Mouse (Mus musculus) heart, adult 8-10 months (tissue): ENCODE measurements around the gene Olfr362. TPM values are rescaled to one million over a fixed set of nuclear protein-coding genes. Genes with fewer than 3 reads are reported as not detected.
"Not testable (repeated sequence)": the region's sequence is repeated elsewhere in the genome, so short reads cannot be mapped to it uniquely, and the experiment has no call there.

Source experiments
- DNase-seq: peaks from one replicate; pipeline ENCODE4 v3.0.0; 2022; ENCODE audit warnings: low spot score
- total RNA-seq, 4 experiments: library from RNA; stranded (reverse); gene quantifications; 2 replicates each; pipeline ENCODE4 v1.2.4; 2022

The Olfr362 gene
- not detected for total RNA-seq

DNA sequence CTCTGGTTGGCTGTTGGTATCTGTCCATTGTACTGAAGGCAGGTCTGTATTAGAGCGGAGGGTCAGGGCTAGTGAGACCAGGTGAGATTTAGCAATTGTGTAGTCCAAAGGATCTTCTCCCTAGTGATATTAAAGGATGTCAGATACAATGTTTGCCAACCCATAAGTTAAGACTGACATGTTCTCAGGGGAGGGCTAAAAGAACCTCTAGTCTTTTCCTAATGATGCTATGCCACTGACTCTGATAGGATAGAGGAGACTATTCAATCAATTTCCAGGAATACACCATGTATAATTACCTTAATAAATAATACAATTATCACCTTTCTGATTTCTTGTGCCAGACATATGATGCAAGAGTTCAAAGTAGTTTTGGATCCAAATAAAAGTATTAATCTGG is at the start of gene Olfr362:
TSS of gene Olfr362 (minus strand) at position 101 of the 400 bp plus-strand sequence.
- no peak for DNase-seq

DNA sequence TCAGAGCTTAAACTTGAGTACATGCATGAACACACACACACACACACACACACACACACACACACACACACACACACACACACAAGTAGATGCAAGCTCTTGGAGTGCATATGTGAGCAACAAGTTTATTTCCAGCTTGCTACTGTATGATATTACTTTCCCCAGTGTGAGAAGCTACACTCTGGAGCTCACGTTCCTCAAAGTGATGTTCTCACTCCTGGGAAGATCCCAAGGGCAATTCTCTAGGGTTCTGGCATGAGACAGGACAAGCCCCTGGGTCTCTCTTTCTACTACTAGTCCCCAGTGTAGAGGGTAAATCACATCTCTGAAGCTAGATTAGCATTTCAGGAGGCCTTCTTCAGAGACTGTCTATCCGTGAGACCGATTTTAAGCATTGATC is 21.3 kb upstream of the Olfr362 start, which contains the start of gene Olfr364-ps1:
TSS of gene Olfr364-ps1 (plus strand) at position 301 of the 400 bp plus-strand sequence.
- no peak for DNase-seq

DNA sequence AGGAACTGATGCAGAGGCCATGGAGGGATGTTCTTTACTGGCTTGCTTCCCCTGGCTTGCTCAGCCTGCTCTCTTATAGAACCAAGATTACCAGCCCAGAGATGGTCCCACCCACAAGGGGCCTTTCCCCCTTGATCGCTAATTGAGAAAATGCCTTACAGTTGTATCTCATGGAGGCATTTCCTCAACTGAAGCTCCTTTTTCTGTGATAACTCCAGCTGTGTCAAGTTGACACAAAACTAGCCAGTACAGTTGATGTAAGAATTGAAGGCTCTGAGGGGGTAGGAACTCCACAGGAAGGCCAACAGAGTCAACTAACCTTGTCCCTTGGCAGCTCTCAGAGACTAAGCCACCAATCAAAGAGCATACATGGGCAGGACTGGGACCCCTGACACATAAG is 28.5 kb downstream of the Olfr362 start, which contains the start of gene Olfr361:
TSS of gene Olfr361 (minus strand) at position 101 of the 400 bp plus-strand sequence.
- not testable (repeated sequence) for DNase-seq

DNA sequence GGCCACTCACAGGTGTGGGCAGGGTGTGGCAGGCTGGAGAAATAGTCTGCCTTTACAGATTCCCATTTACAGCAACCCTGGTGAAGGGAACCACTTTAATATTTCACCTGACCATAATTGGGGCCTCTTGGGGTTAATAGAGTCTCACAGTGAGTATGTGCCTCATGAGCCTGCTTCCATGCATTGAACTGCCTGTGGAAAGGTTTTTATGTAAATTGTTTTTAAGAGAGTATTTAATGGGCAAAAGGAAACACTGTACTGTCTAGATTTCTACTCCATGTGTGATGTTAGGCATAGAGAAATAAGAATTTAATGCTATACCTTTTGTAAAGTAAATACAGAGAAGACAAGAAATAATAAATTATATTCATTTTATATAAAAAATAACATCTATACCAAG is 52.3 kb downstream of the Olfr362 start, which contains the start of gene Olfr360:
TSS of gene Olfr360 (plus strand) at position 301 of the 400 bp plus-strand sequence.
- DNase-seq: no peak

Other genes starting within 250 kb of the Olfr362 start
- not detected for gene Olfr352, start 249.4 kb downstream of the Olfr362 start, total RNA-seq
- gene Olfr353, start 225.0 kb downstream of the Olfr362 start, total RNA-seq: not detected
- gene Olfr354, start 212.2 kb downstream of the Olfr362 start, total RNA-seq: not detected
- gene Olfr355, start 189.0 kb downstream of the Olfr362 start, total RNA-seq: not detected
- not detected for gene Olfr356, start 180.8 kb downstream of the Olfr362 start, total RNA-seq
- not detected for gene Olfr357, start 124.1 kb downstream of the Olfr362 start, total RNA-seq
- gene Olfr358, start 108.6 kb downstream of the Olfr362 start, total RNA-seq: not detected
- not detected for gene Olfr360, start 52.2 kb downstream of the Olfr362 start, total RNA-seq
- gene Olfr361, start 28.6 kb downstream of the Olfr362 start, total RNA-seq: not detected
- gene Olfr364-ps1, start 21.4 kb upstream of the Olfr362 start, total RNA-seq: not detected
- not detected for gene Olfr365, start 70.3 kb upstream of the Olfr362 start, total RNA-seq
- gene Olfr366, start 93.7 kb upstream of the Olfr362 start, total RNA-seq: not detected
- not detected for gene Olfr368, start 208.6 kb upstream of the Olfr362 start, total RNA-seq
- gene Pdcl, start 241.4 kb upstream of the Olfr362 start, total RNA-seq: 10 to 100 TPM; 13.9 to 19.0 (median 16.0) TPM